Mouse (Mus musculus): ENCODE results near the gene Kmt2a. TPM values are rescaled to one million over a fixed set of nuclear protein-coding genes. Genes with fewer than 3 reads are reported as not detected.

The Kmt2a gene
- polyA plus RNA-seq (2016; fragmentation: Nextera tagmentation; extraction: Ambion mirVana), result 25.3 and 29.6 TPM in 2 replicates

DNA sequence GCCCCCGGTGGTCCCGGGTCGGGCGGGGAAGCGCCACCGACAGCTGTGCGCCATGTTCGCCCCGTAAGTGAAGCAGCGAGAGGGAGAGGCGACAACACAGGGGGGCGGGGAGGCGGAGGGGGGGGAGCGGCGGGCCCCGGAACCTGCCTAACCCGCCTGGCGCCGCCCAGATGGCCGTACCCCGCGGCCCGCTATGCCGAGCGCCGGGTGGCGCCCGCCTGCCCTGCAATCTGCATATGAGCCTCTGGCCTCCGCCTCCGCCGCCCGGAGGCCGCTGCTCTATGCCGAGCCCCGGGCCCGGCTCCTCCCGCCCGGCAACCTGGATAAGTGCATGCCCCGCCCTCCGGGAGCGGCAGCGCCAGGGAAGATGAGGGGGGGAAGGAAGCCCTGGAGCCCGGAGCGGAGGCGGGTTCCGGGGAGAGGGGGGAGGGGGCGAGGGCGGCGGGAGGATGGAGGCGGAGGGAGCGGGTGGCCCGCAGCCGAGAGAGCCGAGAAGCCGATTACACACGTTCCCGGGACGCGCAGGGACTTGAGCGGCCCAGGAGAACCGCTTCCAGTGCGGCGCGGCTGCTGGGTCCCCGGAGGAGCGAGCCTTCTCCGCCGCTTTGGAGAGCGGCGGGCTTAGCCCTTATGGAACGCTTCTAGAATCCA, at the start of gene Kmt2a:
TSS of gene Kmt2a (minus strand) at position 76 of the 651 bp plus-strand sequence.
- ATAC-seq (ENCODE audit: low FRiP score, low read depth), result peak; percentile 70
- H3K4me1 ChIP-seq, result peaks cover 39% of the 10 kb centered on the region
- peak within 1 kb of the TSS; percentile 97 for H3K9ac ChIP-seq
- H3K4me2 ChIP-seq (replicated peaks), result peak within 1 kb of the TSS; percentile 99
- no peaks in the 10 kb centered on the region for H3K9me3 ChIP-seq
- no peaks in the 10 kb centered on the region for H3K27me3 ChIP-seq (replicated peaks)
- no peaks in the 10 kb centered on the region for H3K36me3 ChIP-seq
- H3K27ac ChIP-seq, result peak within 1 kb of the TSS; percentile 98
- under 1% methylated on average over 54 of the region's 71 CpGs for WGBS
- peak within 1 kb of the TSS; percentile 99 for H3K4me3 ChIP-seq

DNA sequence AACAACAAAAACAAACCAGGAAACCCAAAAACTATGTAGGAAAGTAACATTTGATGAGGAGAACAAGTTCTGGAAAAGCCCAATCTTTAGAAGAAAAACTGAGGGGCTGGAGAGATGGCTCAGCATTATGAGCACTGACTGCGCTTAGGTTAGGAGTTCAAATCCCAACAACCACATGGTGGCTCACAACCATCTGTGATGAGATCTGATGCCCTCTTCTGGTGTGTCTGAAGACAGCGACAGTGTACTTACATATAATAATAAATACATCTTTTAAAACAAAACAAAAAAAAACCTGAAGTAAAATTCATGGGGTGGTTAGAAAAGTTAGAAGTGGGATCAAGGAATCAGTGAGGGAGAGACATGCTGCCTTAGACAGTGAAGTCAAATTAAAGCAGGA, 40.4 kb upstream of the Kmt2a start:
- Histone ChIP-seq H3K9me3 (no peaks in the 10 kb centered on the region), H3K9ac (no peak overlapping the region), H3K36me3 (peaks cover 2% of the 10 kb centered on the region; the same call in 1 of the 2 replicates), H3K4me1 (peaks cover 5% of the 10 kb centered on the region), H3K4me2 (replicated peaks) (peak overlapping the region; percentile 91), H3K4me3 (no peak overlapping the region; the same call in 1 of the 2 replicates), H3K27ac (no peak overlapping the region), H3K27me3 (replicated peaks) (no peaks in the 10 kb centered on the region)
- WGBS, result 71% methylated on average over 2 of the region's 2 CpGs
- ATAC-seq (ENCODE audit: low FRiP score, low read depth), result no peak

DNA sequence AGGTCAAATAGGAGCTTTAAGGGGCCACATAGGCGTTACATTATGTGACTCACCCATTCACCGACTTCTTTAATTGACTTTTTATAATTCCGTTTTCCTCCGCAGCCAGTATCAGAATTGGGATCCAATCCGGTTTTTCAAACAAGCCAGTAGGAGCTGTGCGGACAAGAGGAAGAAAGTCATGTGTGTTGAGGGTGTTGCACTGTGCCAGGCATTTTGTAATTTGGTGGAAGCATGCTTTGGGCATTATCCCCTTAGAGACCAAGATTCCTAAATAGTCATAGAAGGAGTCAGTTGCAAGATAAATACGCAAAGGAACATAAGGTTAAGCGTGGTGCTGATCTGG, 40.0 kb upstream of the Kmt2a start:
- WGBS, result 1% methylated on average over 8 of the region's 8 CpGs
- H3K27me3 ChIP-seq (replicated peaks), result no peaks in the 10 kb centered on the region
- no peaks in the 10 kb centered on the region for H3K9me3 ChIP-seq
- peaks cover 5% of the 10 kb centered on the region for H3K4me1 ChIP-seq
- ATAC-seq (ENCODE audit: low FRiP score, low read depth), result peak; percentile 85
- H3K4me2 ChIP-seq (replicated peaks), result peak overlapping the region; percentile 91
- H3K36me3 ChIP-seq, result peaks cover 2% of the 10 kb centered on the region; the same call in 1 of the 2 replicates
- H3K27ac ChIP-seq, result peak overlapping the region; percentile 43; the same call in 1 of the 2 replicates
- H3K9ac ChIP-seq, result peak overlapping the region; percentile 92
- peak overlapping the region; percentile 97 for H3K4me3 ChIP-seq

DNA sequence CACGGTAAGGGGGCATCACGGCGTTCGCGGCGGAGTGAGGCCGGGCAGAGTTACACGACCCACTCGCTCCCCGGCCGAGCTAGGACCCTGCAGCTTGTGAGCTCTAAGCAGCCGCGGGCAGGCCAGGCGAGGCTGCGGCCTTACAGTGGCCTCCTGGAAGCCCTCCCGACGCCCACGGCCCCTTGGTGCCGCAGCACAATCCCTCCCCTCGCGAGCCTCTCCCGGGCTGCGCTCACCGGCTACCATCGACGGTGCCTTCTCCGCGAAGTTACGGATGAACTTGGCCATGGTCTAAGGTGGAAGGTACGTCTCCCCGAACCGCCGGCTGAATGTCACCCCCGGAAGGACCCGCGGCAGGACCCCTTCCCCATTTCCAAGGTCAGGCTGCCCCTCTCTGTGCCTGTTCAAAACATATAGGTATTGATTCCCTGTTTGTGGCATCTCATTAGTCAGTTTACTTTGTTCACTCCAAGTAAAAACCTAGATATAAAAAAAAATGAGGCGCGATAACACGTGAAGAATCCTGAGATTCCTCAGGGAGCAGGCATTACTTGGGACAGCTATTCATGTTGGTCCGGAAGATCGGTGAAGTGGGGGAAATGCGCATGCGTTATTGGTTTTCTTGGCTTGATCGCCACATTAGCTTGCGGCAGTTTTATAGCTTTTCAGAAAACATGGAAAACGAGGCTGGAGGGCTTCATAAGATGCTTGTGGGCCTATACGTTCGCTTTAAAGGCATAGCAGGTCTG, 39.5 kb upstream of the Kmt2a start, which contains the start of gene Atp5l:
TSS of gene Atp5l (minus strand) at position 369 of the 749 bp plus-strand sequence.
- H3K4me3 ChIP-seq, result peak within 1 kb of the TSS; percentile 97
- WGBS, result under 1% methylated on average over 48 of the region's 48 CpGs
- peak; percentile 83 for ATAC-seq (ENCODE audit: low FRiP score, low read depth)
- no peaks in the 10 kb centered on the region for H3K9me3 ChIP-seq
- H3K4me2 ChIP-seq (replicated peaks), result peak within 1 kb of the TSS; percentile 91
- peaks cover 5% of the 10 kb centered on the region for H3K4me1 ChIP-seq
- no peaks in the 10 kb centered on the region for H3K27me3 ChIP-seq (replicated peaks)
- peaks cover under 1% of the 10 kb centered on the region; the same call in 1 of the 2 replicates for H3K36me3 ChIP-seq
- H3K27ac ChIP-seq, result peak within 1 kb of the TSS; percentile 43; the same call in 1 of the 2 replicates
- peak within 1 kb of the TSS; percentile 92 for H3K9ac ChIP-seq

DNA sequence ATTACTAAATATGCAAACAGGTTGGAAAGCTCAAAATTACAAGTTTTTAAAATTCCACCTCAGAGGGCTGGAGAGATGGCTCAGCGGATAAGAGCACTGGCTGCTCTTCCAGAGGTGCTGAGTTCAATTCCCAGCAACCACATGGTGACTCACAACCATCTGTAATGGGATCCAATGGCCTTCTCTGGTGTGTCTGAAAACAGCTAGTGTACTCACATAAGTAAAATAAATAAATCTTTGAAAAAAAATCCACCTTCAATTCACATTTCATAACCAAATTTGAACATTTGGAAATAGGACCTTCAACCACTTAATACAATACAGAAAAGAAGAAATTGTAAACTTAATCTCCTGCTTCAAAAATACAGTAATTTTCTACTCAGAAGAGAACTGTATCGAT, 38.5 kb upstream of the Kmt2a start:
- H3K36me3 ChIP-seq, result no peaks in the 10 kb centered on the region
- WGBS, result 44% methylated on average over 2 of the region's 2 CpGs
- H3K4me2 ChIP-seq (replicated peaks), result peak overlapping the region; percentile 91
- peak overlapping the region; percentile 97 for H3K4me3 ChIP-seq
- peak overlapping the region; percentile 92 for H3K9ac ChIP-seq
- H3K4me1 ChIP-seq, result peaks cover 14% of the 10 kb centered on the region
- no peak for ATAC-seq (ENCODE audit: low FRiP score, low read depth)
- no peak overlapping the region for H3K27ac ChIP-seq
- H3K27me3 ChIP-seq (replicated peaks), result no peaks in the 10 kb centered on the region
- H3K9me3 ChIP-seq, result no peaks in the 10 kb centered on the region

DNA sequence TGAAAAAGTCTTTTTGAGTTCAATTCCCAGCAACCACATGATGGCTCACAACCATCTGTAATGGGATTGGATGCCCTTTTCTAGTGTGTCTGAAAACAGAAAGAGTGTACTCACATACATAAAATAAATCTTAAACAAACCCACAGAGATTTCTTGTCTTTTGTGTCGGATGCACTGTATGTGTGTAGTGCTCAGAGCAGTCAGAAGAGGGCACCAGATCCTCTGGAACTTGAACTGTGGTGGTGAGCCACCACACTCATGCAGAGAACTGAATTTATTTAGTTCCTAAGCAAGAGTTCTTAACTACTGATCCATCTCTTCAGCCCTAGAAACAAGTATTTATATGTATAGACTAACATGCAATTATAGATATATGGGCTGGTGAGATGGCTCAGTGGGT, 35.1 kb upstream of the Kmt2a start:
- Histone ChIP-seq H3K36me3 (peaks cover 16% of the 10 kb centered on the region), H3K4me2 (replicated peaks) (no peak overlapping the region)
- WGBS, result 54% methylated on average over 1 of the region's 1 CpGs

DNA sequence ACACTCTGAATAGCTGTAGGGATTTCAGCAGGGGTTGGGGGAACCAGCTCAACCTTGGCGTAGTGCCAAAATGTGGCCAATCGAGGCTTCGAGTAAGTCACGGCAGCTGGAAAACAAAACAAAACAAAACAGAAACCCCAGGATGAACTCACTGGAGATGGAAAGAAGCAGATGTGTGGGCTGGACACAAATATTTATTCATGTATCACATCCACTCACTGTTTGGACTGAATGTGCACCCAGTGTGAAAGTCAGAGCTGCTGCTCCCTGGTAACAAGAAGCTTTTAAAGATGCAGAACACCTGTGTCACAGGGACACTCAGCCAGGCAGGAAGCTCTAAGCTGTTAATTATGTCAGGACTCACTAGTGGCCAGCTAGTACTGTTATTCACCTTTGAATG, 33.6 kb upstream of the Kmt2a start:
- H3K4me2 ChIP-seq (replicated peaks), result no peak overlapping the region; the same call in 1 of the 2 replicates
- no peak overlapping the region for H3K27ac ChIP-seq
- H3K27me3 ChIP-seq (replicated peaks), result no peaks in the 10 kb centered on the region
- no peak overlapping the region for H3K4me3 ChIP-seq
- peaks cover 26% of the 10 kb centered on the region for H3K36me3 ChIP-seq
- ATAC-seq (ENCODE audit: low FRiP score, low read depth), result no peak
- H3K4me1 ChIP-seq, result peaks cover 14% of the 10 kb centered on the region
- H3K9ac ChIP-seq, result no peak overlapping the region
- no peaks in the 10 kb centered on the region for H3K9me3 ChIP-seq
- WGBS, result 39% methylated on average over 4 of the region's 4 CpGs

More for the DNA sequence above, 35.1 kb upstream of the Kmt2a start:
- H3K27me3 ChIP-seq (replicated peaks), result no peaks in the 10 kb centered on the region
- peaks cover 14% of the 10 kb centered on the region for H3K4me1 ChIP-seq
- no peak overlapping the region for H3K4me3 ChIP-seq
- no peak overlapping the region for H3K27ac ChIP-seq
- H3K9me3 ChIP-seq, result no peaks in the 10 kb centered on the region
- no peak for ATAC-seq (ENCODE audit: low FRiP score, low read depth)
- no peak overlapping the region for H3K9ac ChIP-seq

DNA sequence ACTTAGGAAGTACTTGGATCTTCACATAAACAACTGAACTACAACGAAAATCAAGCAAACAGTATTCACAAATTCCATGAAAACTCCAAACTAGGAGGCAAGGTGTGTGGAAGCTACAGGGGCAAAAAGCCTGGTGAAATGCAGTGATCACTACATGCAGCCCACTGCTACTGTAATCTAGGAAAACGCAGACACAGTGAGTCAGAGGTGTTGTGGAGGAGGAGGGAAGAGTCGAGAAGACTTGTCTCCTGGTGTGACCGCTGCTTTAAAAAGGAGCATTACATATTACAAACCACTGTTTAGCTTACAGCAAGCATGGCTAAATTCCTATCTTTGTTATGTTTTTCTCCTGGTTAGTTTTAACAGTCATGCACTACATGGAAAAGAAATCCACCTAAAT, 30.3 kb upstream of the Kmt2a start:
- no peak for ATAC-seq (ENCODE audit: low FRiP score, low read depth)
- H3K9ac ChIP-seq, result no peak overlapping the region
- no peaks in the 10 kb centered on the region for H3K9me3 ChIP-seq
- H3K4me3 ChIP-seq, result no peak overlapping the region
- 93% methylated on average over 4 of the region's 4 CpGs for WGBS
- no peak overlapping the region for H3K27ac ChIP-seq
- peaks cover 30% of the 10 kb centered on the region for H3K36me3 ChIP-seq
- no peaks in the 10 kb centered on the region for H3K27me3 ChIP-seq (replicated peaks)
- no peak overlapping the region for H3K4me2 ChIP-seq (replicated peaks)
- peaks cover 10% of the 10 kb centered on the region for H3K4me1 ChIP-seq

DNA sequence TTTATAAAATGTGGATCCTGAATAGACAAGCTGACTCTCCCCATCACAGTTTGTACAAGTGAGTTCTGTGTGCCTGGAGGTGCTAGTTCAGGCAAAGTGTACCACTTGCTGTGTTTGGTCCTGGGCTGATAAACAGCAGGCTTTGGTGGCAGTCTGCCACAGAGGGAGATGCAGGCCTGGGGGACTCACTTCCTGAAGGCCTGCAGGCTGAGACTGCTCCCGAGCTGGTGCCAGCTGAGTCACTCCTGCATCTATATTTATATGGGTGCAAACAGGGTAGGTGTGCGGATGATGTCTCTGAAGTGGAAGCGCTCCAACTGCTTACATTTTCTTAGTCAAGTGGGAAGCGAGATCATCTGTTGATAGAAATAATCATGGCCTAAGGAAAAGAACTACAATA, 24.5 kb upstream of the Kmt2a start:
- peaks cover 9% of the 10 kb centered on the region for H3K36me3 ChIP-seq
- no peak for ATAC-seq (ENCODE audit: low FRiP score, low read depth)
- H3K9me3 ChIP-seq, result no peaks in the 10 kb centered on the region
- 87% methylated on average over 4 of the region's 4 CpGs for WGBS
- H3K27me3 ChIP-seq (replicated peaks), result no peaks in the 10 kb centered on the region
- H3K4me2 ChIP-seq (replicated peaks), result no peak overlapping the region
- no peak overlapping the region for H3K9ac ChIP-seq
- no peaks in the 10 kb centered on the region for H3K4me1 ChIP-seq
- H3K27ac ChIP-seq, result no peak overlapping the region
- no peak overlapping the region for H3K4me3 ChIP-seq

DNA sequence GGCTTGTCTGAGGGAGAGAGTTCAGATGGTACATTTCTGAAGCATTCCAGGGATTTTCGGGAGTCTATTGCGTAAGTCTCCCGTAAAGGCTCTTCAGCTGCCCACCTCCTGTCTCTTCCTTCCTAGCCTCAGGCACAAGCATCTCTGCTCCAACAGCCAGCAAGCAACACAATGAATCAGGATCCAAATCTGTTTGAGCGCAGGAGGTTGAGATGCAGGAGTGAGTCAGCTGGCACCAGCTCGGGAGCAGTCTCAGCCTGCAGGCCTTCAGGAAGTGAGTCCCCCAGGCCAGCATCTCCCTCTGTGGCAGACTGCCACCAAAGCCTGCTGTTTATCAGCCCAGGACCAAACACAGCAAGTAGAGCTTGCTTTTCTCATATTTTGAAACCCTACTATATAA, 23.9 kb upstream of the Kmt2a start:
- Histone ChIP-seq H3K27ac (no peak overlapping the region), H3K9ac (no peak overlapping the region), H3K4me2 (replicated peaks) (no peak overlapping the region), H3K4me3 (no peak overlapping the region), H3K27me3 (replicated peaks) (no peaks in the 10 kb centered on the region), H3K9me3 (no peaks in the 10 kb centered on the region), H3K36me3 (0 out of 2 replicates have a peak, but pooled peaks cover 5% of the 10 kb centered on the region), H3K4me1 (no peaks in the 10 kb centered on the region)
- 73% methylated on average over 5 of the region's 5 CpGs for WGBS
- ATAC-seq (ENCODE audit: low FRiP score, low read depth), result no peak

DNA sequence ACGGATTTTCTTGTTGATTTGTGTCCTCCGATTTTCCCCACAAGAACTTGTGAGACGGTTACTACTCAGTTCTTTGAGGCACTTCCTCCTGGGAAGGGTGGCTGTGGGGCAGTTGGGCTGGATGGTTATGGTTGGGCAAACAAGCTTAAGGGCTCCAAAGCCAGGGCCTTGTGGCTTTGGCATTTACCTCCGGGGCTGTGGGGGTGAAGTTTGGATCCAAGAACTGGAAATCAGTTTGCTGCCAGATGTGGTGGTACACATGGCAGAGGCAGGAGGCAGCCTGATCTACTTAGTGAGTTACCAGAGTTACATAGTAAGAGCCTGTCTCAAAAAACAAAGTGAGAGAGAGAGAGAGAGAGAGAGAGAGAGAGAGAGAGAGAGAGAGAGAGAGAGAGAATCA, 22.8 kb upstream of the Kmt2a start:
- H3K4me2 ChIP-seq (replicated peaks), result no peak overlapping the region
- ATAC-seq (ENCODE audit: low FRiP score, low read depth), result no peak
- no peaks in the 10 kb centered on the region for H3K4me1 ChIP-seq
- no peak overlapping the region for H3K9ac ChIP-seq
- no peaks in the 10 kb centered on the region for H3K9me3 ChIP-seq
- H3K36me3 ChIP-seq, result no peaks in the 10 kb centered on the region
- 82% methylated on average over 4 of the region's 4 CpGs for WGBS
- no peak overlapping the region for H3K27ac ChIP-seq
- H3K4me3 ChIP-seq, result no peak overlapping the region
- no peaks in the 10 kb centered on the region for H3K27me3 ChIP-seq (replicated peaks)

DNA sequence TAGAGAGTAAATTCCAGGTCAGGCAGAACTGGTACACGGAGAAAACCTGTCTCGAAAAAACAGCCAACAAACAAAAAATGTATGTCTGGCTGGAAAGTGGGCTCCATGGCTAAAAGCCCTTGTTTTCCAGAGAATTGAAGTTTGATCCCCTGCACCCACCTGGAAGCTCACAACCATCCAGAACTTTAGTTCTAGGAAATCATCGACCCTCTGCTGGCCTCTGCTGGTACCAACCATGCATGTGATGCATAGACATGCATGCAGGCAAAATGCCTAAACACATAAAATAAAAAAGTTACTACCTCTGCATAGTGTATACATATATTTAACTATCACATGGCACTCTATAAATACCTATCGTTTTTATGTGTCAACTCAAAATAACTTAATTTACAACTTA, 19.3 kb upstream of the Kmt2a start:
- ATAC-seq (ENCODE audit: low FRiP score, low read depth), result no peak
- Histone ChIP-seq H3K4me3 (no peak overlapping the region), H3K9me3 (no peaks in the 10 kb centered on the region), H3K9ac (no peak overlapping the region), H3K36me3 (no peaks in the 10 kb centered on the region), H3K27me3 (replicated peaks) (no peaks in the 10 kb centered on the region), H3K4me1 (no peaks in the 10 kb centered on the region), H3K4me2 (replicated peaks) (no peak overlapping the region), H3K27ac (no peak overlapping the region)
- WGBS, result 77% methylated on average over 4 of the region's 4 CpGs

Data from neural tube, embryonic 12.5 days (tissue).